8 mouse cellular contexts compared by ENCODE assay signal in the genomic region with DNA sequence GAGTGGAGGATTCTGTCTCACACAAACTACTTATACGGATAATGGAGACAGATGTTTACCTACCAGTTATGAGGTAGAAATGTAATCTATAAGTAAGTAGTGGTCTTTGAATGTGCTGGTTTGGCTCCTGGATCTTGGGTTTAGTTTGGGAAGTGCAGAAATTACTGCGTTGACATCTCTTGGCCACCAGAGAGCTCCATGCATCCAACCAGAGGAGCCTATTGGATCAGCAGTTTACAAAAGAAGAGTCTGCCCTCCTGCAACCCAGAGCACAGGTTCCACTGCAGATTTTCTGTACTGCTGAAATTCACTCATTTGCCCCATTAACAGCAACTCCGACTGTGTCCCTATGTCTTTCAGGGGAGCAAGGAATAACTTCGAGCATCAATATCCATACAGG.
DNase-seq lines count a peak whose midpoint lies in the region; ATAC-seq and TF ChIP-seq lines count a peak whose summit lies in the region.

No protein-coding gene starts in this region.

- peak; percentile 54 for TF ChIP-seq CTCF in heart, postnatal 0 days (IDR thresholded peaks at IDR 0.05; ENCODE audit: low read depth)
- TF ChIP-seq CTCF in CH12.LX (conservative IDR thresholded peaks at IDR 0.05 in 1 of 2, IDR thresholded peaks at IDR 0.05 in 1 of 2; ENCODE audit: low read depth in 2 of 2, low read length in 2 of 2) = peak in 1 of 2 experiments; percentile 50; a peak in 2 of 4 replicates
- TF ChIP-seq CTCF in brain, embryonic 14.5 days (IDR thresholded peaks at IDR 0.05; ENCODE audit: borderline replicate concordance, extremely low read depth, insufficient read depth, insufficient read length) = peak; percentile 63

- H3K4me2 ChIP-seq in heart, postnatal 0 days (ENCODE audit: low read depth, low read length) = no peak overlapping the region
- no peak overlapping the region for H3K4me2 ChIP-seq in CH12.LX (ENCODE audit: insufficient read depth, low read depth, poor library complexity, severe bottlenecking)
- no peak overlapping the region for H3K4me2 ChIP-seq in kidney, embryonic 16.5 days (replicated peaks; ENCODE audit: low read depth, low read length)

- TF ChIP-seq POLR2A in CH12.LX (IDR thresholded peaks at IDR 0.05; ENCODE audit: low read depth, low read length) = no peak
- no peak for TF ChIP-seq POLR2A in brain, embryonic 14.5 days (IDR thresholded peaks at IDR 0.05; ENCODE audit: borderline replicate concordance, extremely low read depth, insufficient read depth, insufficient read length, poor library complexity, severe bottlenecking)

- intact Hi-C loops in heart, postnatal 36 days (cut with DNase I) = loop anchor here (2.0 kb wide), 2 partner anchors 311 to 485 kb away; no protein-coding TSS in a partner anchor

- dilution Hi-C loops in CH12.LX (cut with MboI; ENCODE audit: extremely low pct_ligation_motif_present, extremely low pct_unique_long_range_greater_than_20kb, low sequenced_read_pairs) = no loop called here

- no peaks in the 10 kb centered on the region for H3K9me3 ChIP-seq in heart, postnatal 0 days (replicated peaks; ENCODE audit: control insufficient read depth, low read length)
- no peaks in the 10 kb centered on the region for H3K9me3 ChIP-seq in CH12.LX (replicated peaks; ENCODE audit: low read length)
- H3K9me3 ChIP-seq in kidney, embryonic 16.5 days (ENCODE audit: low read length) = no peaks in the 10 kb centered on the region

- no peaks in the 10 kb centered on the region for H3K79me2 ChIP-seq in CH12.LX (replicated peaks; ENCODE audit: control insufficient read depth, extremely low read depth, insufficient read depth, poor library complexity, severe bottlenecking)

- DNase-seq in heart, postnatal 0 days (ENCODE audit: low spot score) = peak; percentile 15
- no peak for DNase-seq in heart, postnatal 36 days
- DNase-seq in CH12.LX (ENCODE audit: extremely low read depth) (no peak), MN1 (ENCODE audit: low spot score) (no peak)
- peak; percentile 73 for DNase-seq in brain, embryonic 14.5 days (ENCODE audit: low read depth)
- no peak for DNase-seq in urinary bladder, postnatal 36 days (ENCODE audit: low spot score in 2 of 2)

- H3K4me1 ChIP-seq in heart, postnatal 0 days (ENCODE audit: control insufficient read depth, insufficient read depth) = no peaks in the 10 kb centered on the region
- no peaks in the 10 kb centered on the region for H3K4me1 ChIP-seq in CH12.LX (ENCODE audit: control insufficient read depth in 1 of 2, insufficient read depth in 2 of 2)
- H3K4me1 ChIP-seq in kidney, embryonic 16.5 days (ENCODE audit: insufficient read depth, low read length) = no peaks in the 10 kb centered on the region

- peak; percentile 42 for TF ChIP-seq RAD21 in CH12.LX (IDR thresholded peaks at IDR 0.05; ENCODE audit: low read depth, low read length)

- TF ChIP-seq EP300 in heart, postnatal 0 days (IDR thresholded peaks at IDR 0.05; ENCODE audit: low read depth) = no peak
- no peak for TF ChIP-seq EP300 in CH12.LX (IDR thresholded peaks at IDR 0.05; ENCODE audit: low read length)

- no peaks in the 10 kb centered on the region for H3K27me3 ChIP-seq in heart, postnatal 0 days (ENCODE audit: control insufficient read depth, insufficient read depth, low read length)
- H3K27me3 ChIP-seq in CH12.LX (replicated peaks) = no peaks in the 10 kb centered on the region
- peaks cover 16% of the 10 kb centered on the region; the same call in 1 of the 2 replicates for H3K27me3 ChIP-seq in kidney, embryonic 16.5 days (ENCODE audit: insufficient read depth, low read length)

- no peak overlapping the region for H3K4me3 ChIP-seq in heart, postnatal 0 days (ENCODE audit: low read depth, low read length)
- no peak overlapping the region for H3K4me3 ChIP-seq in CH12.LX (replicated peaks in 1 of 3; ENCODE audit: low read depth in 2 of 3, low read length in 2 of 3, poor library complexity in 1 of 3)
- no peak overlapping the region for H3K4me3 ChIP-seq in kidney, embryonic 16.5 days (ENCODE audit: low read length)

- H3K36me3 ChIP-seq in heart, postnatal 0 days (replicated peaks; ENCODE audit: control insufficient read depth, insufficient read depth, low read length) = no peaks in the 10 kb centered on the region
- no peaks in the 10 kb centered on the region for H3K36me3 ChIP-seq in CH12.LX (replicated peaks in 1 of 2; ENCODE audit: control insufficient read depth in 1 of 2, insufficient read depth in 1 of 2, low read length in 1 of 2)
- H3K36me3 ChIP-seq in kidney, embryonic 16.5 days (ENCODE audit: insufficient read depth, low read length) = no peaks in the 10 kb centered on the region

- WGBS in heart, postnatal 0 days = 38% methylated on average over 4 of the region's 4 CpGs
- WGBS in kidney, embryonic 16.5 days = 36% methylated on average over 4 of the region's 4 CpGs

- in situ Hi-C loops in CH12.LX (cut with MboI; ENCODE audit: low pct_ligation_motif_present, low pct_unique_long_range_greater_than_20kb, low sequenced_read_pairs) = no loop called here

- no peak for ATAC-seq in heart, postnatal 0 days (ENCODE audit: insufficient read depth, low read depth)
- peak; percentile 54; the same call in 1 of the 2 replicates for ATAC-seq in kidney, embryonic 16.5 days (ENCODE audit: low FRiP score, low TSS enrichment)
- no peak for ATAC-seq in activated CD4-positive, CD25-positive, alpha-beta regulatory T cell, adult 4 months

- no peak overlapping the region for H3K9ac ChIP-seq in heart, postnatal 0 days (replicated peaks; ENCODE audit: low read depth, low read length)
- no peak overlapping the region for H3K9ac ChIP-seq in CH12.LX (ENCODE audit: insufficient read depth, low read depth)
- H3K9ac ChIP-seq in kidney, embryonic 16.5 days (replicated peaks; ENCODE audit: low read length) = no peak overlapping the region

- H3K27ac ChIP-seq in heart, postnatal 0 days (ENCODE audit: low read depth) = no peak overlapping the region
- H3K27ac ChIP-seq in CH12.LX (ENCODE audit: insufficient read depth, low read depth) = no peak overlapping the region
- no peak overlapping the region for H3K27ac ChIP-seq in kidney, embryonic 16.5 days (ENCODE audit: low read length)

TF ChIP-seq in CH12.LX, 34 proteins besides CTCF, POLR2A, EP300 and RAD21:
- TF ChIP-seq NRF1 (IDR thresholded peaks at IDR 0.05; ENCODE audit: low read depth, low read length) = no peak
- peak; percentile 50 for TF ChIP-seq SMC3 (IDR thresholded peaks at IDR 0.05; ENCODE audit: low read depth, low read length)

Comparison
In these comparisons a context has a peak if more than half of its experiments do, and no peak if none do; other contexts are left out.
1. DNase-seq: peak in heart, postnatal 0 days (single experiment) and brain, embryonic 14.5 days (single experiment); none in heart, postnatal 36 days (0 of 2), CH12.LX (single experiment), MN1 (single experiment) and urinary bladder, postnatal 36 days (0 of 2).